Comparison of ENCODE assay signal across 9 mouse cellular contexts in genomic region chr5:32593793-32594192, GRCm38 (mm10). TPM values are rescaled to one million over a fixed set of nuclear protein-coding genes. Genes with fewer than 3 reads are reported as not detected.
DNase-seq lines count a peak whose midpoint lies in the region; ATAC-seq and TF ChIP-seq lines count a peak whose summit lies in the region.
"Had no signal": no experiment of that assay in that cellular context is flagged by ENCODE, and none has a peak within 500 bp of the region (broad histone marks: within the 10 kb centered on the region; RNA-seq: fewer than 3 reads in every experiment).

No protein-coding gene starts in this region.

- intact Hi-C loops in heart, adult 2 months (cut with DNase I) = loop anchor here (1.0 to 5.0 kb wide), 2 partner anchors 18 to 119 kb away; partner anchors contain the start of gene Yes1
- intact Hi-C loops in heart, postnatal 36 days (cut with DNase I) = loop anchor here (1.0 to 5.0 kb wide), 4 partner anchors 15 to 119 kb away; no protein-coding TSS in a partner anchor

- no peak overlapping the region for H3K4me2 ChIP-seq in midbrain, embryonic 11.5 days
- no peak overlapping the region for H3K4me2 ChIP-seq in midbrain, embryonic 15.5 days
- H3K4me2 ChIP-seq: liver, embryonic 13.5 days had no signal

- DNase-seq in heart, adult 2 months = no peak
- DNase-seq in heart, postnatal 36 days = no peak
- peak; percentile 89 for DNase-seq in midbrain, embryonic 11.5 days (ENCODE audit: low spot score, missing footprints)
- peak; percentile 59 for DNase-seq in adipocyte (ENCODE audit: low spot score)
- peak; percentile 72 for DNase-seq in naive thymus-derived CD4-positive, alpha-beta T cell, adult 2 months (ENCODE audit: low read depth)
- no peak for DNase-seq in urinary bladder, postnatal 36 days (ENCODE audit: low spot score in 2 of 2)
- DNase-seq in left cerebral cortex, adult 9 months (ENCODE audit: low spot score in 2 of 2) = no peak
- DNase-seq: liver, embryonic 13.5 days had no signal

- no peaks in the 10 kb centered on the region for H3K79me2 ChIP-seq in heart, adult 2 months (replicated peaks; ENCODE audit: control insufficient read depth, insufficient read depth, low read length)

- H3K9me3 ChIP-seq in midbrain, embryonic 11.5 days (ENCODE audit: control insufficient read depth, low read length) = no peaks in the 10 kb centered on the region
- H3K9me3 ChIP-seq in midbrain, embryonic 15.5 days = no peaks in the 10 kb centered on the region
- H3K9me3 ChIP-seq: liver, embryonic 13.5 days had no signal

- TF ChIP-seq POLR2A in heart, adult 2 months (IDR thresholded peaks at IDR 0.05; ENCODE audit: insufficient read depth, low read depth, low read length) = no peak

- H3K27ac ChIP-seq in heart, adult 2 months = peak overlapping the region; percentile 68
- H3K27ac ChIP-seq in midbrain, embryonic 11.5 days (ENCODE audit: low read depth, low read length) = no peak overlapping the region
- H3K27ac ChIP-seq in midbrain, embryonic 15.5 days = no peak overlapping the region
- H3K27ac ChIP-seq: liver, embryonic 13.5 days had no signal

- no peaks in the 10 kb centered on the region for H3K36me3 ChIP-seq in heart, adult 2 months (ENCODE audit: control insufficient read depth, insufficient read depth, low read length)
- no peaks in the 10 kb centered on the region for H3K36me3 ChIP-seq in midbrain, embryonic 11.5 days (ENCODE audit: control insufficient read depth, insufficient read depth, low read length)
- no peaks in the 10 kb centered on the region for H3K36me3 ChIP-seq in midbrain, embryonic 15.5 days (replicated peaks)
- H3K36me3 ChIP-seq: liver, embryonic 13.5 days had no signal

- TF ChIP-seq EP300 in heart, adult 2 months (IDR thresholded peaks at IDR 0.05; ENCODE audit: insufficient read depth, low read depth, low read length) = no peak

- H3K9ac ChIP-seq in heart, adult 2 months (ENCODE audit: low read depth, low read length) = no peak overlapping the region; the same call in 1 of the 2 replicates
- H3K9ac ChIP-seq in midbrain, embryonic 11.5 days (ENCODE audit: low read length) = no peak overlapping the region
- H3K9ac ChIP-seq in midbrain, embryonic 15.5 days = no peak overlapping the region
- H3K9ac ChIP-seq: liver, embryonic 13.5 days had no signal

- H3K4me1 ChIP-seq in heart, adult 2 months (ENCODE audit: control insufficient read depth, insufficient read depth, low read length) = peaks cover 3% of the 10 kb centered on the region; the same call in 1 of the 2 replicates
- no peaks in the 10 kb centered on the region for H3K4me1 ChIP-seq in midbrain, embryonic 11.5 days (ENCODE audit: control insufficient read depth, insufficient read depth, low read length)
- no peaks in the 10 kb centered on the region for H3K4me1 ChIP-seq in midbrain, embryonic 15.5 days
- H3K4me1 ChIP-seq: liver, embryonic 13.5 days had no signal

- no peaks in the 10 kb centered on the region for H3K27me3 ChIP-seq in heart, adult 2 months (ENCODE audit: control insufficient read depth, insufficient read depth, low read length)
- H3K27me3 ChIP-seq in midbrain, embryonic 11.5 days (ENCODE audit: control insufficient read depth, insufficient read depth, low read length) = no peaks in the 10 kb centered on the region
- no peaks in the 10 kb centered on the region for H3K27me3 ChIP-seq in midbrain, embryonic 15.5 days (replicated peaks)
- H3K27me3 ChIP-seq: liver, embryonic 13.5 days had no signal

- WGBS in heart, adult 2 months = 6% methylated on average over 4 of the region's 4 CpGs
- 28% methylated on average over 4 of the region's 4 CpGs for WGBS in midbrain, embryonic 11.5 days
- WGBS in midbrain, embryonic 15.5 days = 24% methylated on average over 4 of the region's 4 CpGs

- H3K4me3 ChIP-seq in heart, adult 2 months = 0 out of 2 replicates have a peak overlapping the region, but pooled peaks have one; percentile 2
- H3K4me3 ChIP-seq in midbrain, embryonic 11.5 days (ENCODE audit: low read depth, low read length) = no peak overlapping the region
- H3K4me3 ChIP-seq in midbrain, embryonic 15.5 days = no peak overlapping the region
- H3K4me3 ChIP-seq: liver, embryonic 13.5 days had no signal

- TF ChIP-seq CTCF in heart, adult 2 months (IDR thresholded peaks at IDR 0.05) = peak; percentile 96

- ATAC-seq in midbrain, embryonic 11.5 days (ENCODE audit: low FRiP score) = no peak
- ATAC-seq in midbrain, embryonic 15.5 days (replicated peaks) = no peak

RNA-seq across cellular contexts. Expression of gene Yes1, which starts 17.2 kb away (rescaled TPM):
- total RNA-seq in heart, adult 2 months (2021) = 10 to 100 TPM; 16.0 to 19.7 TPM
- polyA plus RNA-seq in heart, adult 2 months (2012; rRNA removed) = 1.9 and 4.3 TPM in 2 replicates
- total RNA-seq in heart, postnatal 36 days (2021) = 10 to 100 TPM; 21.1 to 21.6 TPM
- 29.0 and 32.7 TPM in 2 replicates for polyA plus RNA-seq in midbrain, embryonic 11.5 days (2014; fragmentation: Nextera tagmentation; extraction: Ambion mirVana)
- polyA plus RNA-seq in midbrain, embryonic 15.5 days (2015; fragmentation: Nextera tagmentation; extraction: Ambion mirVana) = 19.7 and 20.3 TPM in 2 replicates

Comparison
In these comparisons a context has a peak if more than half of its experiments do, and no peak if none do; other contexts are left out.
1. DNase-seq: peak in midbrain, embryonic 11.5 days (single experiment), adipocyte (single experiment) and naive thymus-derived CD4-positive, alpha-beta T cell, adult 2 months (single experiment); none in heart, adult 2 months (0 of 2), heart, postnatal 36 days (0 of 2), urinary bladder, postnatal 36 days (0 of 2) and left cerebral cortex, adult 9 months (0 of 2).